Mouse (Mus musculus): ENCODE measurements around the gene Gm10428.

GRCm38 (mm10) chr11:62728276-62728675 is 24.6 kb upstream of the Gm10428 start:
- no peak for TF ChIP-seq TAL1 (conservative IDR thresholded peaks at IDR 0.05; ENCODE audit: low read depth, low read length)
- TF ChIP-seq CTCF (IDR thresholded peaks at IDR 0.05; ENCODE audit: low read depth, low read length) = no peak
- TF ChIP-seq GATA1 (IDR thresholded peaks at IDR 0.05; ENCODE audit: borderline replicate concordance, low read length) = no peak
- no peak for TF ChIP-seq GATA2 (IDR thresholded peaks at IDR 0.05; ENCODE audit: borderline replicate concordance, low read depth, low read length)
